Mouse (Mus musculus): ENCODE results near the gene Fam78b.

- no peak for TF ChIP-seq HCFC1 (IDR thresholded peaks at IDR 0.05; ENCODE audit: borderline replicate concordance, insufficient read depth, low read length)
- TF ChIP-seq ZC3H11A (IDR thresholded peaks at IDR 0.05; ENCODE audit: borderline replicate concordance, low read depth, low read length) = no peak
- TF ChIP-seq MAFK (IDR thresholded peaks at IDR 0.05; ENCODE audit: insufficient read depth, low read depth, low read length) = no peak
- no peak for TF ChIP-seq CHD2 (IDR thresholded peaks at IDR 0.05; ENCODE audit: low read depth, low read length)
Measured at GRCm38 (mm10) chr1:167001174-167001843, at the start of gene Fam78b.
